6 mouse cellular contexts compared by ENCODE assay signal in the genomic region with DNA sequence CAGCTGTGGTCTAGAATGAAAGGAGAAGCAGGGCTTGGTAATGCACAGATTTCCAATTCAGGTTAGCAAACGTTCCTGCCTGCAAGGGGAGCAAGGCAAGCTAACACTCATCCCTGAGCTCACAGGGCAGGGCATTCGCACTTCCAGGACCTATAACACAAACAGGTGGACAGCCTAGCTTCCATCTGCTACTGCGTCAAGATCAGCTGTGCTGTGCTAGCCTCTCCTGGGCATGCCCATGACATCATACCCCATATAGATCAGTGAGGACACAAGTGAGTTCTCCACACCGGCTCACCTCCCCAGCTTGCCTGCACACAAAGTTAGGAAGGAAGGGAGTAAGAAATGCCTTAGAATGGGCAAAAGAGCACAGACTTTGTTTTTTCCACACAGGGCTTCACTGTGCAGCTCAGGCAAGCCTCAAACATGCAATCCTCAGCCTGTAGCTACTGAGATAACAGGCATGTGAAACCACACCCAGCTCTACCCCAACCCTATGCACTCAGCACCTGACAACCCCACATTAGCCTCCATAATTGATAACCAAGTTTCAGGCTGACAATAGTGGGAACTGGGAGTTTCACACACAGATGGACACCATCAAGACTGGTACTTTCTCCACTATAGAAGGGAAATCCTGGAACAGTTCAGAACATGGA.
DNase-seq lines count a peak whose midpoint lies in the region; ATAC-seq and TF ChIP-seq lines count a peak whose summit lies in the region.
"Not testable (repeated sequence)": the region's sequence is repeated elsewhere in the genome, so short reads cannot be mapped to it uniquely, and the experiment has no call there.

No protein-coding gene starts in this region.

- H3K27ac ChIP-seq in heart, embryonic 11.5 days (ENCODE audit: low read depth, low read length); intestine, postnatal 0 days (ENCODE audit: low read depth, low read length); stomach, embryonic 14.5 days (ENCODE audit: low read length): not testable (repeated sequence)
- H3K27ac ChIP-seq in liver, embryonic 13.5 days, result peak overlapping the region; percentile 78

- not testable (repeated sequence) for H3K4me3 ChIP-seq in heart, embryonic 11.5 days (ENCODE audit: low read depth, low read length); intestine, postnatal 0 days (ENCODE audit: low read depth, low read length); liver, embryonic 13.5 days (replicated peaks); stomach, embryonic 14.5 days (ENCODE audit: low read depth, low read length)

- peak; percentile 25; the same call in 1 of the 2 replicates for ATAC-seq in heart, embryonic 11.5 days (replicated peaks; ENCODE audit: insufficient number of reproducible peaks, low FRiP score, low TSS enrichment)
- ATAC-seq in intestine, postnatal 0 days, result peak; percentile 36; the same call in 1 of the 2 replicates
- peak; percentile 98 for ATAC-seq in liver, embryonic 13.5 days (ENCODE audit: low read depth)
- peak; percentile 50; the same call in 1 of the 2 replicates for ATAC-seq in megakaryocyte, adult 5-6 weeks (ENCODE audit: poor library complexity, severe bottlenecking)
- 0 out of 2 replicates have a peak, but pooled peaks have one; percentile 42 for ATAC-seq in stomach, embryonic 14.5 days (ENCODE audit: insufficient number of reproducible peaks, insufficient read depth, low FRiP score, low read depth)

- WGBS in heart, embryonic 11.5 days (ENCODE audit: insufficient replicate concordance), result 77% methylated on average over 4 of the region's 4 CpGs
- WGBS in intestine, postnatal 0 days, result 65% methylated on average over 4 of the region's 4 CpGs
- 35% methylated on average over 4 of the region's 4 CpGs for WGBS in liver, embryonic 13.5 days (ENCODE audit: insufficient replicate concordance)
- 45% methylated on average over 4 of the region's 4 CpGs for WGBS in stomach, embryonic 14.5 days

- H3K4me1 ChIP-seq in heart, embryonic 11.5 days (ENCODE audit: control insufficient read depth, insufficient read depth, low read length); intestine, postnatal 0 days (replicated peaks; ENCODE audit: control insufficient read depth, insufficient read depth, low read length); stomach, embryonic 14.5 days (ENCODE audit: control insufficient read depth, insufficient read depth, low read length): not testable (repeated sequence)
- peaks cover 38% of the 10 kb centered on the region for H3K4me1 ChIP-seq in liver, embryonic 13.5 days (replicated peaks)

- H3K36me3 ChIP-seq in heart, embryonic 11.5 days (ENCODE audit: control insufficient read depth, insufficient read depth, low read length); intestine, postnatal 0 days (ENCODE audit: control insufficient read depth, insufficient read depth); liver, embryonic 13.5 days; stomach, embryonic 14.5 days (ENCODE audit: control insufficient read depth, insufficient read depth, low read length): not testable (repeated sequence)

- TF ChIP-seq CTCF in intestine, postnatal 0 days (IDR thresholded peaks at IDR 0.05; ENCODE audit: low read depth), result not testable (repeated sequence)

- H3K4me2 ChIP-seq in heart, embryonic 11.5 days; intestine, postnatal 0 days (replicated peaks; ENCODE audit: low read depth); stomach, embryonic 14.5 days (replicated peaks; ENCODE audit: low read depth, low read length): not testable (repeated sequence)
- H3K4me2 ChIP-seq in liver, embryonic 13.5 days, result peak overlapping the region; percentile 38

- not testable (repeated sequence) for H3K9me3 ChIP-seq in heart, embryonic 11.5 days (replicated peaks; ENCODE audit: control insufficient read depth, low read length); intestine, postnatal 0 days (ENCODE audit: control insufficient read depth); liver, embryonic 13.5 days (replicated peaks); stomach, embryonic 14.5 days (ENCODE audit: control insufficient read depth, low read depth, low read length)

- DNase-seq in c-Kit-positive CD71-positive TER-119-positive erythroid progenitor cells, embryonic 14.5 days (ENCODE audit: low spot score), result peak; percentile 57
- peak; percentile 72 for DNase-seq in liver, embryonic 13.5 days

- not testable (repeated sequence) for H3K9ac ChIP-seq in heart, embryonic 11.5 days (ENCODE audit: low read depth, low read length); intestine, postnatal 0 days (ENCODE audit: low read depth, low read length); stomach, embryonic 14.5 days (replicated peaks; ENCODE audit: low read depth, low read length)
- H3K9ac ChIP-seq in liver, embryonic 13.5 days, result peak overlapping the region; percentile 43; the same call in 1 of the 2 replicates

- not testable (repeated sequence) for H3K27me3 ChIP-seq in heart, embryonic 11.5 days (ENCODE audit: control insufficient read depth, insufficient read depth, low read length); intestine, postnatal 0 days (replicated peaks; ENCODE audit: control insufficient read depth, insufficient read depth, low read length); liver, embryonic 13.5 days; stomach, embryonic 14.5 days (ENCODE audit: control insufficient read depth, insufficient read depth, low read length)

Comparison
In these comparisons a context has a peak if more than half of its experiments do, and no peak if none do; other contexts are left out.
1. ATAC-seq: peak in every context shown above with its lines; median percentile 98 in liver, embryonic 13.5 days; 50 in megakaryocyte, adult 5-6 weeks; 42 in stomach, embryonic 14.5 days; 36 in intestine, postnatal 0 days; 25 in heart, embryonic 11.5 days.